Mouse (Mus musculus): ENCODE data around the gene Tmed2.

- TF ChIP-seq CTCF (IDR thresholded peaks at IDR 0.05): no peak
- no peak for TF ChIP-seq EP300 (IDR thresholded peaks at IDR 0.05)
Observed at GRCm38 (mm10) chr5:124521588-124521987, 18.9 kb upstream of the Tmed2 start.

Measured in lung, postnatal 0 days (tissue).